Mouse (Mus musculus): ENCODE data around the gene Anks3. TPM values are rescaled to one million over a fixed set of nuclear protein-coding genes. Genes with fewer than 3 reads are reported as not detected.

Gene Anks3
- polyA plus RNA-seq, 1 experiment from 2014 or later = 41.3 TPM

- no peak overlapping the region for H3K4me3 ChIP-seq (ENCODE audit: low read length)
- H3K4me2 ChIP-seq (ENCODE audit: low read depth, low read length) = no peak overlapping the region
- no peaks in the 10 kb centered on the region; the same call in 1 of the 2 replicates for H3K4me1 ChIP-seq (ENCODE audit: control insufficient read depth, insufficient read depth, low read length)
- no peak for ATAC-seq
- no peaks in the 10 kb centered on the region for H3K36me3 ChIP-seq (ENCODE audit: control insufficient read depth, insufficient read depth, low read length)
- no peak overlapping the region for H3K9ac ChIP-seq (ENCODE audit: low read depth, low read length)
- no peaks in the 10 kb centered on the region for H3K27me3 ChIP-seq (replicated peaks; ENCODE audit: control insufficient read depth, insufficient read depth, low read length)
- no peaks in the 10 kb centered on the region for H3K9me3 ChIP-seq (ENCODE audit: control insufficient read depth, low read length)
- 66% methylated on average over 4 of the region's 4 CpGs for WGBS
- no peak overlapping the region for H3K27ac ChIP-seq (ENCODE audit: low read length)
These were observed 7.6 kb upstream of the Anks3 start for GRCm38 (mm10) chr16:4971626-4972025.

- Histone ChIP-seq H3K4me2 (ENCODE audit: low read depth, low read length) (no peak overlapping the region), H3K36me3 (ENCODE audit: control insufficient read depth, insufficient read depth, low read length) (no peaks in the 10 kb centered on the region), H3K27me3 (replicated peaks; ENCODE audit: control insufficient read depth, insufficient read depth, low read length) (no peaks in the 10 kb centered on the region), H3K4me1 (ENCODE audit: control insufficient read depth, insufficient read depth, low read length) (peaks cover 3% of the 10 kb centered on the region; the same call in 1 of the 2 replicates), H3K9me3 (ENCODE audit: control insufficient read depth, low read length) (no peaks in the 10 kb centered on the region), H3K9ac (ENCODE audit: low read depth, low read length) (0 out of 2 replicates have a peak overlapping the region, but pooled peaks have one; percentile 17), H3K4me3 (ENCODE audit: low read length) (no peak overlapping the region), H3K27ac (ENCODE audit: low read length) (no peak overlapping the region)
- 82% methylated on average over 5 of the region's 5 CpGs for WGBS
- no peak for ATAC-seq
These were observed 5.2 kb upstream of the Anks3 start for GRCm38 (mm10) chr16:4969055-4969843.

DNA sequence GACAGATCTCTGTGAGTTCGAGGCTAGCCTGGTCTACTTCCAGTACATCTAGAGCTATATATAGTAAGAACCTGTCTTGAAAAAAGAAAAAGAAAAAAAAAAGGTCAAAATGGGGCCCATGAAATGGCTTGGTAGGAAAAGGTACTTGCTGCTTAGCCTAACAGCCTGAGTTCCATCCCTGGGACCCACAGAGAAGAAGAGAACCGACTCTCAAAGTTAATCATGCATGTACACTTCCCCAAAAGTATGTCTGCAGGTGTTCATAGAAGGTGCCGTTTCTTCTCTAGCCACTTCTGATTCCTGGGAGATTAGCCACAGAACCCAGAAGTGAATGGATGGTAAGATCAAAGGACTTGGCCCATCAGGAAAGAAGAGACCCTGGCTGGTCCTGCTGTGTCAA is 4.4 kb upstream of the Anks3 start:
- Histone ChIP-seq H3K9ac (ENCODE audit: low read depth, low read length) (no peak overlapping the region), H3K36me3 (ENCODE audit: control insufficient read depth, insufficient read depth, low read length) (no peaks in the 10 kb centered on the region), H3K27me3 (replicated peaks; ENCODE audit: control insufficient read depth, insufficient read depth, low read length) (no peaks in the 10 kb centered on the region), H3K27ac (ENCODE audit: low read length) (no peak overlapping the region), H3K4me1 (ENCODE audit: control insufficient read depth, insufficient read depth, low read length) (peaks cover 4% of the 10 kb centered on the region), H3K9me3 (ENCODE audit: control insufficient read depth, low read length) (no peaks in the 10 kb centered on the region), H3K4me3 (ENCODE audit: low read length) (no peak overlapping the region), H3K4me2 (ENCODE audit: low read depth, low read length) (no peak overlapping the region)
- no peak for ATAC-seq
- WGBS = 80% methylated on average over 3 of the region's 3 CpGs

- Histone ChIP-seq H3K4me2 (ENCODE audit: low read depth, low read length) (no peak overlapping the region), H3K27ac (ENCODE audit: low read length) (no peak overlapping the region), H3K27me3 (replicated peaks; ENCODE audit: control insufficient read depth, insufficient read depth, low read length) (no peaks in the 10 kb centered on the region), H3K9me3 (ENCODE audit: control insufficient read depth, low read length) (no peaks in the 10 kb centered on the region), H3K9ac (ENCODE audit: low read depth, low read length) (no peak overlapping the region), H3K36me3 (ENCODE audit: control insufficient read depth, insufficient read depth, low read length) (no peaks in the 10 kb centered on the region), H3K4me1 (ENCODE audit: control insufficient read depth, insufficient read depth, low read length) (peaks cover 16% of the 10 kb centered on the region), H3K4me3 (ENCODE audit: low read length) (no peak overlapping the region)
- 88% methylated on average over 8 of the region's 8 CpGs for WGBS
- ATAC-seq = no peak
These were observed 1.6 kb upstream of the Anks3 start for GRCm38 (mm10) chr16:4965392-4966129.

DNA sequence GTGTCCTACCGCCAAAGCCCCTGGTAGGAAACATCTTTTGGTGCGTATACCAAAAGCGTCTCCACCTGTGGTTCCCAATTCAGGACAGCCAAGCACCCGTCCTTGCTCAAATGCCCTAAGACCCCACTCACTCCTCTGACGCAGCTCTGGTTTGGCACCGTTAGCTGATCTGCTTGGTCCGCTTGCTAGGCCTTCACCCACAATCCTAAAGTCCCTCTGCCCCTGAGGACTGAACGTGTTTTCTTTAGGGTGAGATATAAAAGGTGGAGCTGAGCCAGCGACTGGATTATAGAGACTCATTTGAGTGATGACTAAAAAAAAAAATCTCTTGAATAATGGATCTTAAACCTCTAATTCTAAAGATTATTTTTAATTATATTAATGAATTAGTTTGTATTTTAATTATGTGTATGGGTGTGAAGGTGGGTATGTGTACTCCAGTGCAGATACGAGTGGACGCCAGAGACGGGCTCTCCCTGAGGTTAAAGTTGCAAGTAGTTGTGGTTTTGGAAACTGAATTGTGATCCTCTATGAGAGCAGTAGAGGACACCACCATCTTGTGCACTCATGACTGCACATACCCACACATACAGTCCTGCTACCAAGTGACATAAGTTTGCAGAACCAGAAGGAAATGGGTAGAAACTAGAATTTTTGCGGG is 856 bp upstream of the Anks3 start:
- no peaks in the 10 kb centered on the region for H3K27me3 ChIP-seq (replicated peaks; ENCODE audit: control insufficient read depth, insufficient read depth, low read length)
- H3K4me2 ChIP-seq (ENCODE audit: low read depth, low read length) = peak overlapping the region; percentile 89
- H3K27ac ChIP-seq (ENCODE audit: low read length) = peak overlapping the region; percentile 70
- no peaks in the 10 kb centered on the region for H3K9me3 ChIP-seq (ENCODE audit: control insufficient read depth, low read length)
- peaks cover 16% of the 10 kb centered on the region for H3K4me1 ChIP-seq (ENCODE audit: control insufficient read depth, insufficient read depth, low read length)
- 22% methylated on average over 13 of the region's 13 CpGs for WGBS
- peak; percentile 13 for ATAC-seq
- no peaks in the 10 kb centered on the region for H3K36me3 ChIP-seq (ENCODE audit: control insufficient read depth, insufficient read depth, low read length)
- H3K4me3 ChIP-seq (ENCODE audit: low read length) = peak overlapping the region; percentile 94
- H3K9ac ChIP-seq (ENCODE audit: low read depth, low read length) = peak overlapping the region; percentile 91

DNA sequence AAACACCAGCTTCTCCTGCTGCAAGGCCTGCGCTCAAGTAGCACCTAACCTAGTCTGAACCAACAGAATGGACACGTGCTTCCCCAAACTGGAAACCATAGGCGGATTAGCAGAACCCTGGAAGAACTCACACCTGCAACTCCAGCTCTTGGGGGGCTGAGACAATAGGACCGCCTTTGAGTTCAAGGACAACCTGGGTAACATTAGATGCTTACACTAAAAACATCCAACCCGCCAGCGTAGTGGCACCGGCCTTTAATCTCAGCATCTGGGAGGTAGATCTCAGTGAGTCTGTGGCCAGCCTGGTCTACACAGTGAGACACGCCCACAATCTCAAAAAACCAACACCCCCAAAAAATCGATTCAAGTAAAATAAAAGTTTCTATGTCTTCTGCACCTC is 659 bp downstream of the Anks3 start:
- 38% methylated on average over 9 of the region's 9 CpGs for whole genome bisulfite sequencing
- Histone ChIP-seq H3K9me3 (ENCODE audit: control insufficient read depth, low read length) (no peaks in the 10 kb centered on the region), H3K4me1 (ENCODE audit: control insufficient read depth, insufficient read depth, low read length) (peaks cover 16% of the 10 kb centered on the region), H3K4me2 (ENCODE audit: low read depth, low read length) (peak overlapping the region; percentile 89), H3K4me3 (ENCODE audit: low read length) (peak overlapping the region; percentile 94), H3K9ac (ENCODE audit: low read depth, low read length) (peak overlapping the region; percentile 91), H3K27ac (ENCODE audit: low read length) (no peak overlapping the region), H3K36me3 (ENCODE audit: control insufficient read depth, insufficient read depth, low read length) (no peaks in the 10 kb centered on the region), H3K27me3 (replicated peaks; ENCODE audit: control insufficient read depth, insufficient read depth, low read length) (no peaks in the 10 kb centered on the region)
- ATAC-seq = no peak

- no peak overlapping the region for H3K27ac ChIP-seq (ENCODE audit: low read length)
- no peak for ATAC-seq
- H3K4me3 ChIP-seq (ENCODE audit: low read length) = no peak overlapping the region
- H3K9me3 ChIP-seq (ENCODE audit: control insufficient read depth, low read length) = no peaks in the 10 kb centered on the region
- H3K9ac ChIP-seq (ENCODE audit: low read depth, low read length) = no peak overlapping the region
- H3K36me3 ChIP-seq (ENCODE audit: control insufficient read depth, insufficient read depth, low read length) = no peaks in the 10 kb centered on the region
- peaks cover 16% of the 10 kb centered on the region for H3K4me1 ChIP-seq (ENCODE audit: control insufficient read depth, insufficient read depth, low read length)
- H3K4me2 ChIP-seq (ENCODE audit: low read depth, low read length) = no peak overlapping the region
- WGBS = 80% methylated on average over 8 of the region's 8 CpGs
- H3K27me3 ChIP-seq (replicated peaks; ENCODE audit: control insufficient read depth, insufficient read depth, low read length) = no peaks in the 10 kb centered on the region
These were observed 3.7 kb downstream of the Anks3 start for GRCm38 (mm10) chr16:4960260-4960659.

- no peak overlapping the region for H3K9ac ChIP-seq (ENCODE audit: low read depth, low read length)
- 82% methylated on average over 3 of the region's 3 CpGs for WGBS
- H3K27me3 ChIP-seq (replicated peaks; ENCODE audit: control insufficient read depth, insufficient read depth, low read length) = no peaks in the 10 kb centered on the region
- peaks cover 4% of the 10 kb centered on the region for H3K36me3 ChIP-seq (ENCODE audit: control insufficient read depth, insufficient read depth, low read length)
- H3K27ac ChIP-seq (ENCODE audit: low read length) = no peak overlapping the region
- no peaks in the 10 kb centered on the region for H3K9me3 ChIP-seq (ENCODE audit: control insufficient read depth, low read length)
- no peak overlapping the region for H3K4me2 ChIP-seq (ENCODE audit: low read depth, low read length)
- H3K4me1 ChIP-seq (ENCODE audit: control insufficient read depth, insufficient read depth, low read length) = peaks cover 4% of the 10 kb centered on the region; the same call in 1 of the 2 replicates
- H3K4me3 ChIP-seq (ENCODE audit: low read length) = no peak overlapping the region
- ATAC-seq = no peak
These were observed 6.6 kb downstream of the Anks3 start for GRCm38 (mm10) chr16:4957446-4957845.

GRCm38 (mm10) chr16:4956609-4957008 is 7.4 kb downstream of the Anks3 start:
- H3K4me3 ChIP-seq (ENCODE audit: low read length) = no peak overlapping the region
- WGBS = 92% methylated on average over 3 of the region's 3 CpGs
- H3K4me1 ChIP-seq (ENCODE audit: control insufficient read depth, insufficient read depth, low read length) = no peaks in the 10 kb centered on the region
- no peaks in the 10 kb centered on the region for H3K27me3 ChIP-seq (replicated peaks; ENCODE audit: control insufficient read depth, insufficient read depth, low read length)
- H3K36me3 ChIP-seq (ENCODE audit: control insufficient read depth, insufficient read depth, low read length) = peaks cover 7% of the 10 kb centered on the region
- no peaks in the 10 kb centered on the region for H3K9me3 ChIP-seq (ENCODE audit: control insufficient read depth, low read length)
- H3K9ac ChIP-seq (ENCODE audit: low read depth, low read length) = no peak overlapping the region
- H3K4me2 ChIP-seq (ENCODE audit: low read depth, low read length) = no peak overlapping the region
- no peak overlapping the region for H3K27ac ChIP-seq (ENCODE audit: low read length)
- ATAC-seq = no peak
